Mouse (Mus musculus) myocyte (in vitro differentiated cells): ENCODE measurements around the gene Oser1.

Experiments
- CEBPB ChIP-seq: IDR thresholded peaks from 2 replicates; pipeline ENCODE4 v1.6.1; 2011; ENCODE audit warnings: mild to moderate bottlenecking, moderate library complexity; ENCODE audit not compliant: poor library complexity, insufficient read depth, severe bottlenecking
- E2F4 ChIP-seq: IDR thresholded peaks from one replicate; pipeline ENCODE4 v1.6.1; 2011; ENCODE audit warnings: mild to moderate bottlenecking, control low read depth, moderate library complexity; ENCODE audit not compliant: insufficient read depth
- MAX ChIP-seq: IDR thresholded peaks from one replicate; pipeline ENCODE4 v1.6.1; 2011; ENCODE audit warnings: low read depth, mild to moderate bottlenecking, control low read depth
- MYOD1 ChIP-seq, 3 experiments: IDR thresholded peaks; one replicate each; pipeline ENCODE4 v1.6.1; 2011; ENCODE audit warnings: control low read depth in 2 of 3, low read depth in 2 of 3, mild to moderate bottlenecking in 2 of 3, moderate library complexity in 1 of 3; ENCODE audit not compliant: insufficient read length in 2 of 3, control insufficient read depth in 1 of 3
- POLR2A ChIP-seq: IDR thresholded peaks from one replicate; pipeline ENCODE4 v1.6.1; 2011; ENCODE audit warnings: low read depth, mild to moderate bottlenecking, control low read depth, moderate library complexity; ENCODE audit not compliant: insufficient read length
- POLR2AphosphoS2 ChIP-seq: IDR thresholded peaks from one replicate; pipeline ENCODE4 v1.6.1; 2011; ENCODE audit warnings: low read depth, control low read depth; ENCODE audit not compliant: insufficient read length
- REST ChIP-seq: IDR thresholded peaks from one replicate; pipeline ENCODE4 v1.6.1; 2011; ENCODE audit warnings: mild to moderate bottlenecking, control low read depth, moderate library complexity; ENCODE audit not compliant: insufficient read depth, insufficient read length
- TCF12 ChIP-seq: IDR thresholded peaks from one replicate; pipeline ENCODE4 v1.6.1; 2011; ENCODE audit warnings: mild to moderate bottlenecking, control low read depth; ENCODE audit not compliant: poor library complexity, insufficient read depth, severe bottlenecking
- TCF3 ChIP-seq: IDR thresholded peaks from one replicate; pipeline ENCODE4 v1.6.1; 2011; ENCODE audit warnings: low read depth, control low read depth; ENCODE audit not compliant: insufficient read length

DNA sequence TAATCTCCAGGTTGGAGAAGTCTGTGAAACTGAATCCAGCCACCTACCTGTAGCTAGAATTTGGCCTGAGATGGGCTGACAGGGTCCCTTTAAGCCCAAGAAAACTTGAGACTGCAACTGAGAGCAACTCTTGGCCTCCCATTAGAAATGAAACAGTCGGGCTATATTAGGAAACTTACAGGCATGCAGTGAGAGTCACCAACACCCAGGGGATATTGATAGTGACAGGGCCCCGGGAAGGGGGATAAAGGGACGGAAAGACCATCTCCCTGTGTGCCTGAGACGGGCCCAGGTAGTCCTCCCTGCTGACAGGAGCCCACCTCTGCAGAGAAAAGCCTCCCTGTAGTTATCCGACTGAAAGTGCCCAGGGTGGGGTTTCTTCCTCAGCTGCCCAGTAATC, 45.1 kb downstream of the Oser1 start:
- TF ChIP-seq MYOD1 (IDR thresholded peaks at IDR 0.05; ENCODE audit: control insufficient read depth in 1 of 3, insufficient read length in 2 of 3, low read depth in 2 of 3) (no peak), E2F4 (no peak), CEBPB (no peak), POLR2AphosphoS2 (no peak), TCF12 (no peak), MAX (no peak), POLR2A (no peak), TCF3 (no peak), REST (no peak)
